Mouse (Mus musculus) ES-CJ7 (cell line): Measurements from ENCODE around the gene 4930474N05Rik.
A peak's percentile ranks its signal among the peaks of the same experiment; 100 is the strongest.

Experiments used
- DNase-seq: peaks from one replicate; pipeline ENCODE4 v3.0.0; 2011; ENCODE audit warnings: low read depth, low spot score

Gene 4930474N05Rik

DNA sequence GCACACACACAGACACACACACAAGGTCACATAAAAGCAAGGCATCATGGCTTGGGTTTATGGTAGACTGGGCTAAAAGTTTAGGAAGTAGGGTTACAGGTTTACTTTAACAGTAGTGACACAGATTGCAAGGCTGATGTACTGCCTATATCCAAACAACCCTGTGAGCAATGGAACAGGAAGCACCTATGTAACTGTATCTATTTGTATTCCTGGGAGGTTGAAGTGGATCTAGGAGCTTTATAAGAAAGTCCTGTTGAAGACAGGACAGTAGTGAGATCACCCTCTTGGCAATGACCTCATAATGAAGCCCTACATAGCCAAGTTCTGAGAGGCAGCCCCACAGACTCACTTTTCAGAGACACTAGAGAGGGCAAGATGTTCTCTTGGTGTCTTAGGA lies at the start of gene 4930474N05Rik:
4930474N05Rik (plus strand) TSS at position 301 of the 400 bp plus-strand sequence.
- no peak for DNase-seq

GRCm38 (mm10) chr14:36048746-36049391 lies 45.8 kb upstream of the 4930474N05Rik start:
- DNase-seq: no peak

DNA sequence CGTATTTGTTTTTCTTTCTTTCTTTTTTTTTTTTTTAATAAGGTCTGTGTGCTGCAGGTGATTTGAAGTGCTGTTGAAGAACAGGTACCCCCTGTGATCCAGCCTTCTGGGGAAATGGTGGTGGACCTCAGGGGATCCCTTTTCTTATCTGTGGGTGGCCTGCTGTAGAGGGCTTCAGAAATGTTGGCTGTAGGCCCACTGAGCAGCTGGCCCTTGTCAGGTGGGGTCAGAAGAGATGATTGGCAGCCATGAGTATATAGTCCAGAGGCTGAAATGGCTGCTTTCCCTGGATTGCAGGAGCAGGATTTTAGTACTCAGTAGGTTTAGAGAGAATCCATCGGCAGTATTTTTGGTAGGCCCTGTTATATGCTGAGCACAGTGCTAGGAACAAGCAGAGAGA lies 41.4 kb upstream of the 4930474N05Rik start:
- no peak for DNase-seq

GRCm38 (mm10) chr14:36098528-36098927 lies 3.8 kb downstream of the 4930474N05Rik start:
- DNase-seq: peak; percentile 18

DNA sequence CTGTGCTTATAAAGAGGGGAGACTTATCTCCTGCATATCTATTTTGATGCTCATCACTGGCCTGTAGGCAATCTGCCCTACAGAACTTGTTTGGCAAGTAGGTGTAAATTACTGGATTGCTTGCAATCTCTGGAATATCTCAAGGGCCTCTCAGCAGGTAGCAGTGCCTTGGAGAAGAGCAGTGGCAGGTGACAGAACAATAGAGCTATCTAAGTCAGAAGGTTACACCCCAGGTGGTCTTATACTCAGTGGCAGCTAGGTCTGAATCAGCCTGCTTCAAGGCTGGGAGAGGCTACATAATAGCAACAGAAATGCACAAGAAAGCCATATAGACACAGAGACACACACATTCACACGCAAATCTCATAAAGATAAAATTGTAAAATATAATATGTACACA lies 4.9 kb downstream of the 4930474N05Rik start:
- peak; percentile 68 for DNase-seq

GRCm38 (mm10) chr14:36100731-36101130 lies 6.0 kb downstream of the 4930474N05Rik start:
- DNase-seq: peak; percentile 41

- DNase-seq: no peak
Observed at GRCm38 (mm10) chr14:36114481-36114880, 19.8 kb downstream of the 4930474N05Rik start.

GRCm38 (mm10) chr14:36123775-36124335 lies 29.1 kb downstream of the 4930474N05Rik start:
- no peak for DNase-seq

- DNase-seq: no peak
Observed at GRCm38 (mm10) chr14:36135749-36136148, 41.0 kb downstream of the 4930474N05Rik start.

DNA sequence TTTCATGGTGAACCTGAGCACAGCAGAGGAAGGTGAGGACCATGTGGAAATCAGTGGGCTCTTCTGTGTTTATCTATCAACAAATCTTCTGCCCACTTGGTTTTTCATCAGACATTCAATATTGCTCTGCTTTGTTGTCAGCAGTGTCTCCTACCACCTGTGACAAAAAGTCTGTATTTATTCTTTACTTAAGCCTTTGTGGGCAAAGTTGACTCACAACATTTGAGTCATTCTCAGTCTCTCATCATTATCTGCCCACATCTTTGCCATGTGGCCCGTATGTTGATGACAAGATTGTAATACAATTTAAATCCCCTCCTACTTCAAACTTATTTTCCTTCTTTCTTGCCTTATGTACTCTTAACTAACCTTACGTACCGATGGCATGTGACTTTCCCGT lies 43.0 kb downstream of the 4930474N05Rik start:
- no peak for DNase-seq

DNA sequence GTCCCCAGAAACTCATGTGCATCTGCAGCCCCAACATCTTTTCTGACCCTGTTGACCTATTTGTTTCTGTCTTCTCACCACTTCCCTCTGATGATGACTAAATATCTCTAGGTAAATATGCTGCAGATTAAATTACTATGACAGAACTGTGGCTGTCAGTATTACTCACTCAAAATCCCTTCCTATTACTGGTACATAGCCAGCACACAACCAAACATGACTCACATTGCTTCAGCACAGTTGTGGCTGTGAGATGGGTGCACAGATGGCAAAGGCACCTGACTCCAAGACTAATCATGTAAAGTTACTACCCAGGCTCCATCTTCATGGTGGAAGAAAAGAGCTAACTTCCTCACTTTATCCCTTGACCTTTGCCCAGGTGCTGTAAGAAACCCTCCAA lies 50.5 kb downstream of the 4930474N05Rik start:
- DNase-seq: no peak
